Mouse (Mus musculus) liver, adult 2 months (tissue): ENCODE results near the gene Styx.

Experiments used
- CTCF ChIP-seq: fragments of 200-500 bp; IDR thresholded peaks from 2 replicates; pipeline ENCODE4 v1.5.1; 2011; ENCODE audit warnings: low read depth, low read length, control low read depth
- POLR2A ChIP-seq: fragments of 200-500 bp; IDR thresholded peaks from 2 replicates; pipeline ENCODE4 v1.6.1; 2011; ENCODE audit warnings: low read length, control low read depth; ENCODE audit not compliant: insufficient read depth; ENCODE audit errors: extremely low read depth

- TF ChIP-seq CTCF (no peak), POLR2A (peak; percentile 91)
These were observed 32.3 kb upstream of the Styx start, which contains the start of gene Ero1l for GRCm38 (mm10) chr14:45318426-45319236.
